Mouse (Mus musculus): Measurements from ENCODE around the gene Spin2-ps6. TPM values are rescaled to one million over a fixed set of nuclear protein-coding genes. Genes with fewer than 3 reads are reported as not detected.

Spin2-ps6 gene
- polyA plus RNA-seq (2015; fragmentation: Illumina TruSeq; extraction: RNeasy Lipid Tissue Mini Kit (QIAGEN cat#74804); ENCODE audit: low read depth, low replicate concordance) = not detected

GRCm38 (mm10) chrX:33234569-33234968, at the start of gene Spin2-ps6:
Spin2-ps6 (plus strand) TSS chrX:33234869.

Other genes with a start within 250 kb of the Spin2-ps6 start
- not detected for gene Btbd35f12, start 78.5 kb downstream of the Spin2-ps6 start, polyA plus RNA-seq (2015; fragmentation: Illumina TruSeq; extraction: RNeasy Lipid Tissue Mini Kit (QIAGEN cat#74804); ENCODE audit: low read depth, low replicate concordance)

Data from brain, adult 10 weeks (tissue).